Mouse (Mus musculus): ENCODE measurements around the gene Olfr721-ps1.

Olfr721-ps1 gene

GRCm38 (mm10) chr14:14400998-14401397, at the start of gene Olfr721-ps1:
Olfr721-ps1 (plus strand) TSS chr14:14401298.
- no peak for DNase-seq (ENCODE audit: low spot score in 2 of 2)

GRCm38 (mm10) chr14:14351721-14352590, 49.1 kb upstream of the Olfr721-ps1 start:
- DNase-seq (ENCODE audit: low spot score in 2 of 2): no peak

GRCm38 (mm10) chr14:14352606-14353005, 48.5 kb upstream of the Olfr721-ps1 start:
- DNase-seq (ENCODE audit: low spot score in 2 of 2): no peak

- no peak for DNase-seq (ENCODE audit: low spot score in 2 of 2)
Observed at GRCm38 (mm10) chr14:14353081-14353732, 47.9 kb upstream of the Olfr721-ps1 start.

GRCm38 (mm10) chr14:14353740-14354510, 47.2 kb upstream of the Olfr721-ps1 start:
- no peak for DNase-seq (ENCODE audit: low spot score in 2 of 2)

GRCm38 (mm10) chr14:14354511-14355359, 46.4 kb upstream of the Olfr721-ps1 start:
- no peak for DNase-seq (ENCODE audit: low spot score in 2 of 2)

- DNase-seq (ENCODE audit: low spot score in 2 of 2): no peak
Observed at GRCm38 (mm10) chr14:14355360-14355646, 45.8 kb upstream of the Olfr721-ps1 start.

- no peak for DNase-seq (ENCODE audit: low spot score in 2 of 2)
Observed at GRCm38 (mm10) chr14:14395535-14395934, 5.6 kb upstream of the Olfr721-ps1 start.

GRCm38 (mm10) chr14:14436078-14436658, 35.1 kb downstream of the Olfr721-ps1 start:
- no peak for DNase-seq (ENCODE audit: low spot score in 2 of 2)
